Mouse (Mus musculus): Measurements from ENCODE around the gene Pax2. TPM values are rescaled to one million over a fixed set of nuclear protein-coding genes. Genes with fewer than 3 reads are reported as not detected.

Pax2 gene
- polyA plus RNA-seq, 1 experiment from 2014 or later: 29.6 TPM

GRCm38 (mm10) chr19:44823657-44824056 lies 67.8 kb downstream of the Pax2 start:
- DNase-seq (ENCODE audit: low spot score) (no peak), ATAC-seq (replicated peaks; ENCODE audit: low FRiP score, low read depth) (no peak)
- H3K9me3 ChIP-seq (replicated peaks; ENCODE audit: low read length): no peaks in the 10 kb centered on the region
- no peaks in the 10 kb centered on the region for H3K4me1 ChIP-seq (replicated peaks; ENCODE audit: insufficient read depth, low read length)
- H3K4me3 ChIP-seq (replicated peaks; ENCODE audit: low read depth, low read length): no peak overlapping the region
- H3K9ac ChIP-seq (ENCODE audit: low read depth, low read length): no peak overlapping the region
- no peak overlapping the region for H3K4me2 ChIP-seq (ENCODE audit: low read length)
- peaks cover 26% of the 10 kb centered on the region; the same call in 1 of the 2 replicates for H3K36me3 ChIP-seq (ENCODE audit: insufficient read depth, low read length)
- no peaks in the 10 kb centered on the region for H3K27me3 ChIP-seq (ENCODE audit: insufficient read depth, low read length)
- WGBS: 24% methylated on average over 3 of the region's 3 CpGs
- TF ChIP-seq CTCF (IDR thresholded peaks at IDR 0.05; ENCODE audit: low read depth): no peak
- no peak overlapping the region for H3K27ac ChIP-seq

- Histone ChIP-seq H3K9me3 (replicated peaks; ENCODE audit: low read length) (no peaks in the 10 kb centered on the region), H3K4me3 (replicated peaks; ENCODE audit: low read depth, low read length) (no peak overlapping the region), H3K4me2 (ENCODE audit: low read length) (no peak overlapping the region), H3K9ac (ENCODE audit: low read depth, low read length) (no peak overlapping the region), H3K27ac (no peak overlapping the region), H3K36me3 (ENCODE audit: insufficient read depth, low read length) (peaks cover 16% of the 10 kb centered on the region; the same call in 1 of the 2 replicates), H3K27me3 (ENCODE audit: insufficient read depth, low read length) (no peaks in the 10 kb centered on the region), H3K4me1 (replicated peaks; ENCODE audit: insufficient read depth, low read length) (no peaks in the 10 kb centered on the region)
- no peak for TF ChIP-seq CTCF (IDR thresholded peaks at IDR 0.05; ENCODE audit: low read depth)
- ATAC-seq (replicated peaks; ENCODE audit: low FRiP score, low read depth) (no peak), DNase-seq (ENCODE audit: low spot score) (no peak)
- 41% methylated on average over 11 of the region's 11 CpGs for whole genome bisulfite sequencing
Observed at GRCm38 (mm10) chr19:44825216-44825768, 69.4 kb downstream of the Pax2 start.

DNA sequence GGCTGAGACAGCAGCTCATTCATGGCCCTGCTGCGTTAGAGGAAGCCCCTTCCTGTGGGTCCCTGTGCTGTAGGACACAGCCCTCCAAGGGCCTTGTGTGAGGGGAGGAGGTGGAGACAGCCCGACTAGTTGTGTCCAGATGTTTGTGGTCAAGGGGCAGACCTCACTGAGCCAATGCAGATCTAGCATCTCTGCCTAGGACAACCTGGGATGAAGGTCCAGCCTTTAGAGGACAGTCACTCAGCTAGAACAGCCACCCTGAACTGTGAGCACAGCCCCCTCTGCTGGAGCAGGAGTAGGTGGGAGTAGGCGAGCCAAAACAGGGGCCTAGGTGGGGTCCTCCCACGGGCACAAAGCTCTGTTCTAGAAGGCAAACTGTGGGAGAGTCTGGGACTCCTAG lies 70.0 kb downstream of the Pax2 start:
- Histone ChIP-seq H3K4me3 (replicated peaks; ENCODE audit: low read depth, low read length) (no peak overlapping the region), H3K4me1 (replicated peaks; ENCODE audit: insufficient read depth, low read length) (no peaks in the 10 kb centered on the region), H3K4me2 (ENCODE audit: low read length) (no peak overlapping the region), H3K9me3 (replicated peaks; ENCODE audit: low read length) (no peaks in the 10 kb centered on the region), H3K9ac (ENCODE audit: low read depth, low read length) (no peak overlapping the region), H3K27ac (no peak overlapping the region), H3K36me3 (ENCODE audit: insufficient read depth, low read length) (peaks cover 16% of the 10 kb centered on the region; the same call in 1 of the 2 replicates), H3K27me3 (ENCODE audit: insufficient read depth, low read length) (no peaks in the 10 kb centered on the region)
- TF ChIP-seq CTCF (IDR thresholded peaks at IDR 0.05; ENCODE audit: low read depth): peak; percentile 56; the same call in 1 of the 2 replicates
- WGBS: 35% methylated on average over 4 of the region's 4 CpGs
- ATAC-seq (replicated peaks; ENCODE audit: low FRiP score, low read depth) (peak; percentile 25; the same call in 1 of the 2 replicates), DNase-seq (ENCODE audit: low spot score) (no peak)

GRCm38 (mm10) chr19:44833391-44833790 lies 77.5 kb downstream of the Pax2 start:
- Histone ChIP-seq H3K36me3 (ENCODE audit: insufficient read depth, low read length) (no peaks in the 10 kb centered on the region; the same call in 1 of the 2 replicates), H3K9ac (ENCODE audit: low read depth, low read length) (no peak overlapping the region), H3K4me2 (ENCODE audit: low read length) (no peak overlapping the region), H3K27ac (no peak overlapping the region), H3K4me1 (replicated peaks; ENCODE audit: insufficient read depth, low read length) (peaks cover 26% of the 10 kb centered on the region), H3K9me3 (replicated peaks; ENCODE audit: low read length) (no peaks in the 10 kb centered on the region), H3K27me3 (ENCODE audit: insufficient read depth, low read length) (peaks cover 14% of the 10 kb centered on the region), H3K4me3 (replicated peaks; ENCODE audit: low read depth, low read length) (no peak overlapping the region)
- DNase-seq (ENCODE audit: low spot score) (no peak), ATAC-seq (replicated peaks; ENCODE audit: low FRiP score, low read depth) (no peak)
- no peak for TF ChIP-seq CTCF (IDR thresholded peaks at IDR 0.05; ENCODE audit: low read depth)
- 42% methylated on average over 1 of the region's 1 CpGs for WGBS

DNA sequence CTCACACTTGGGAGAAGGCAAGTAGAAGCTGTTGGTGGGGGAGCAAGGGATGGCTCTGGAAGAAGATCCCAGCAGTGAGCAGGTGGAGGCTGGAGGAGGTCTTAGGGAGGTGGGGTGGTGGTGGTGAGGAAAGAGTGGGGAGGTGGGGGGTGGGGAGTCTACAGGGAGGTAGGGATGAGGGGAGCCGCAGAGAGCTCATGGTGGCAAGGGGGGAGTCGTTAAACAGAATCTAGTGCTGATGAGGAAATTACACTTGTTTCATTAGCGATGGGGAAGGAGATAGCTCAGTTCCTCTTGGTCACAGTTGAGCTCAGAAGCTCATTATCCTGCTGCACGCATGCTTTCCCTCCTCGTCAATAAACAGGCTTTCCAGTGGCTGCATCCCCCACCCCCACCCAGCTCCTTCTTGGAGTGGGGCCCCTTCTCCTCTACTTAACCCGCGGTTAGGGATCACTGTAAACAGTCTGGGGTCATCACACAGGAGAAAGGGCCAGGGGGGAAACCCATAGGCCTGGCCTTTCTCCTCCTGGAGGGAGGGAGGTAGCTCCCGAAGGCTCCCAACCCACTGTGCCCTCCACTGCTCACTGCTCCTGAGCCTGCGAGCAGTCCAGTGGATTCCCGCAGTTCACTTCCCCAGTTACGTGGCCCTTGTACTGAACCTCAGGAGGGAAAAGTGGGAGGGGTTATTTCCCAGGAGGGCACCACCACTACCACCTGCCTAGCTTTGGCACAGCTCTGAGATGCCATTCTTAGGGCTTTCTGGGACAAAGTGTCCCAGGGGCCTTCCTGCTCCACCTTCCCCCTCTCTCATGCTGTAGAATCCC lies 78.6 kb downstream of the Pax2 start:
- H3K27ac ChIP-seq: peak overlapping the region; percentile 66
- peaks cover 26% of the 10 kb centered on the region for H3K4me1 ChIP-seq (replicated peaks; ENCODE audit: insufficient read depth, low read length)
- H3K9me3 ChIP-seq (replicated peaks; ENCODE audit: low read length): no peaks in the 10 kb centered on the region
- peak; percentile 66 for ATAC-seq (replicated peaks; ENCODE audit: low FRiP score, low read depth)
- peak; percentile 73 for DNase-seq (ENCODE audit: low spot score)
- 4% methylated on average over 11 of the region's 11 CpGs for WGBS
- no peak for TF ChIP-seq CTCF (IDR thresholded peaks at IDR 0.05; ENCODE audit: low read depth)
- no peak overlapping the region for H3K4me2 ChIP-seq (ENCODE audit: low read length)
- no peaks in the 10 kb centered on the region for H3K36me3 ChIP-seq (ENCODE audit: insufficient read depth, low read length)
- no peak overlapping the region for H3K4me3 ChIP-seq (replicated peaks; ENCODE audit: low read depth, low read length)
- H3K9ac ChIP-seq (ENCODE audit: low read depth, low read length): no peak overlapping the region
- H3K27me3 ChIP-seq (ENCODE audit: insufficient read depth, low read length): peaks cover 14% of the 10 kb centered on the region

DNA sequence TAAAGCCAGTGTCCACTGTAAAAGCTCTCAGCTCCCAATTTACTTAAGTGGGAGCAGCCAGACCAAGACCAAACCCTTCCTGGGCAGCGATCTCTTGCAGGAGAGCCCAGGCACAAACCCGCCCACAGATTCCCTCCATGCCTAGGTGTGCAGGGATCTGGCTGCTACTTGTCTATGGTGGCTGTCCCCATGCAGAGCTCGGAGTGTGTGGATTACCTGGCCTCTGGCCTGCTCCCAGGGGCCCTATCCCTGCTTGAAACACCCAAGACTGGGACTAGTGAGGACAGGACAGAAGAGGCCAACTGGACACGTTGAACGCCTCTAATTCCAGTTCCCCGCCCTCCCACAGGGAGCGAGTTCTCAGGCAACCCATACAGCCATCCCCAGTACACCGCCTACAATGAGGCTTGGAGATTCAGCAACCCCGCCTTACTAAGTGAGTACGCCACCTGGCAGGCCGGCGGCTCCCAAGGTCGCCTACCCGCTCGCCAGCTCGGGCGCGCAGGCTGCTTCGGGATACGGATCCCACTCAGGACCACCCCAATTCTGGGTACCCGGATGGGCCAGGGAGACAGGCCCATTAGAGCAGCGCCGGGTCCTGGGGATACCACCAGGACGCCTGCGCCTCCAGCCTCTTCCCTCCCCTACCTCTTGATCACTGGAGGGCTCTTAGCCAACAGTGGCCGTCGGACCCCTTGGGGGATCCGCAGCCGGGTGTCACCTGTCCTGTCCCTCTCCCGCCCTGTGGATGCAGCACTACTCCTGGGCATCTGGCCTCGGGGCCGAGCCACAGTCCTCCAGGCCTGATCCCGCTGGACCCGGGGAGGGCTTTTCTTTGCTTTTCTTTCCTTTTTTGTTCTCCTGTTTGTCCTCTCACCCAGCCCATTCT lies 79.4 kb downstream of the Pax2 start:
- peak overlapping the region; percentile 35 for H3K4me3 ChIP-seq (replicated peaks; ENCODE audit: low read depth, low read length)
- H3K4me2 ChIP-seq (ENCODE audit: low read length): peak overlapping the region; percentile 67
- no peak overlapping the region for H3K9ac ChIP-seq (ENCODE audit: low read depth, low read length)
- no peaks in the 10 kb centered on the region for H3K36me3 ChIP-seq (ENCODE audit: insufficient read depth, low read length)
- peaks cover 26% of the 10 kb centered on the region for H3K4me1 ChIP-seq (replicated peaks; ENCODE audit: insufficient read depth, low read length)
- no peaks in the 10 kb centered on the region for H3K9me3 ChIP-seq (replicated peaks; ENCODE audit: low read length)
- no peak for ATAC-seq (replicated peaks; ENCODE audit: low FRiP score, low read depth)
- peaks cover 14% of the 10 kb centered on the region for H3K27me3 ChIP-seq (ENCODE audit: insufficient read depth, low read length)
- H3K27ac ChIP-seq: peak overlapping the region; percentile 66
- 15% methylated on average over 33 of the region's 34 CpGs for WGBS
- no peak for DNase-seq (ENCODE audit: low spot score)
- no peak for TF ChIP-seq CTCF (IDR thresholded peaks at IDR 0.05; ENCODE audit: low read depth)
